Mouse (Mus musculus): Measurements from ENCODE around the gene Tbc1d10c. TPM values are rescaled to one million over a fixed set of nuclear protein-coding genes. Genes with fewer than 3 reads are reported as not detected.

Tbc1d10c gene
- 3.5 TPM for polyA plus RNA-seq (2014; fragmentation: Illumina TruSeq; extraction: RNeasy Lipid Tissue Mini Kit (QIAGEN cat#74804); ENCODE audit: low read depth, low replicate concordance)

GRCm38 (mm10) chr19:4190831-4191334 lies at the start of gene Tbc1d10c:
Gene Tbc1d10c (minus strand): TSS chr19:4191284.

GRCm38 (mm10) chr19:4231253-4232185 lies 40.4 kb upstream of the Tbc1d10c start, which contains the start of gene Pold4:
Gene Pold4 (plus strand): TSS chr19:4231899.

GRCm38 (mm10) chr19:4214071-4214770 lies 23.1 kb upstream of the Tbc1d10c start, which contains the start of the genes Clcf1 and AC109138.7:
Gene Clcf1 (plus strand): TSS chr19:4214238.
Gene AC109138.7 (plus strand): TSS chr19:4214357.

GRCm38 (mm10) chr19:4201291-4201909 lies 10.3 kb upstream of the Tbc1d10c start, which contains the start of gene Rad9a:
Gene Rad9a (minus strand): TSS chr19:4201662.

GRCm38 (mm10) chr19:4191528-4192250 lies 605 bp upstream of the Tbc1d10c start, which contains the start of gene Ppp1ca:
Gene Ppp1ca (plus strand): TSS chr19:4192065.

GRCm38 (mm10) chr19:4175368-4175947 lies 15.6 kb downstream of the Tbc1d10c start, which contains the start of gene Carns1:
Gene Carns1 (minus strand): TSS chr19:4175479.

GRCm38 (mm10) chr19:4162646-4163542 lies 28.2 kb downstream of the Tbc1d10c start, which contains the start of gene Rps6kb2:
Gene Rps6kb2 (minus strand): TSS chr19:4163354.

GRCm38 (mm10) chr19:4153232-4153654 lies 37.8 kb downstream of the Tbc1d10c start, which contains the start of gene Ptprcap:
Gene Ptprcap (plus strand): TSS chr19:4153604.

GRCm38 (mm10) chr19:4148491-4148806 lies 42.6 kb downstream of the Tbc1d10c start, which contains the start of gene Coro1b:
Gene Coro1b (plus strand): TSS chr19:4148619.

GRCm38 (mm10) chr19:4143759-4144268 lies 47.3 kb downstream of the Tbc1d10c start, which contains the start of gene Cabp4:
Gene Cabp4 (minus strand): TSS chr19:4144033.

GRCm38 (mm10) chr19:4139446-4139845 lies 51.6 kb downstream of the Tbc1d10c start, which contains the start of gene Gpr152:
Gene Gpr152 (plus strand): TSS chr19:4139787.

Other genes with a start within 250 kb of the Tbc1d10c start
- gene Aldh3b3, start 232.6 kb downstream of the Tbc1d10c start, polyA plus RNA-seq (2014; fragmentation: Illumina TruSeq; extraction: RNeasy Lipid Tissue Mini Kit (QIAGEN cat#74804); ENCODE audit: low read depth, low replicate concordance): 0.15 TPM
- gene Aldh3b2, start 219.0 kb downstream of the Tbc1d10c start, polyA plus RNA-seq (2014; fragmentation: Illumina TruSeq; extraction: RNeasy Lipid Tissue Mini Kit (QIAGEN cat#74804); ENCODE audit: low read depth, low replicate concordance): 10.9 TPM
- gene Acy3, start 204.7 kb downstream of the Tbc1d10c start, polyA plus RNA-seq (2014; fragmentation: Illumina TruSeq; extraction: RNeasy Lipid Tissue Mini Kit (QIAGEN cat#74804); ENCODE audit: low read depth, low replicate concordance): 32.3 TPM
- gene Tbx10, start 198.5 kb downstream of the Tbc1d10c start, polyA plus RNA-seq (2014; fragmentation: Illumina TruSeq; extraction: RNeasy Lipid Tissue Mini Kit (QIAGEN cat#74804); ENCODE audit: low read depth, low replicate concordance): not detected
- gene Nudt8, start 190.7 kb downstream of the Tbc1d10c start, polyA plus RNA-seq (2014; fragmentation: Illumina TruSeq; extraction: RNeasy Lipid Tissue Mini Kit (QIAGEN cat#74804); ENCODE audit: low read depth, low replicate concordance): 25.3 TPM
- gene Gm49405, start 190.7 kb downstream of the Tbc1d10c start, polyA plus RNA-seq (2014; fragmentation: Illumina TruSeq; extraction: RNeasy Lipid Tissue Mini Kit (QIAGEN cat#74804); ENCODE audit: low read depth, low replicate concordance): 2.5 TPM
- 3.2 TPM for gene Doc2g, start 188.0 kb downstream of the Tbc1d10c start, polyA plus RNA-seq (2014; fragmentation: Illumina TruSeq; extraction: RNeasy Lipid Tissue Mini Kit (QIAGEN cat#74804); ENCODE audit: low read depth, low replicate concordance)
- gene Ndufv1, start 178.5 kb downstream of the Tbc1d10c start, polyA plus RNA-seq (2014; fragmentation: Illumina TruSeq; extraction: RNeasy Lipid Tissue Mini Kit (QIAGEN cat#74804); ENCODE audit: low read depth, low replicate concordance): 124 TPM
- gene Gstp1, start 153.3 kb downstream of the Tbc1d10c start, polyA plus RNA-seq (2014; fragmentation: Illumina TruSeq; extraction: RNeasy Lipid Tissue Mini Kit (QIAGEN cat#74804); ENCODE audit: low read depth, low replicate concordance): 408 TPM
- gene Gstp2, start 145.3 kb downstream of the Tbc1d10c start, polyA plus RNA-seq (2014; fragmentation: Illumina TruSeq; extraction: RNeasy Lipid Tissue Mini Kit (QIAGEN cat#74804); ENCODE audit: low read depth, low replicate concordance): 25.3 TPM
- 0.71 TPM for gene Gstp3, start 131.7 kb downstream of the Tbc1d10c start, polyA plus RNA-seq (2014; fragmentation: Illumina TruSeq; extraction: RNeasy Lipid Tissue Mini Kit (QIAGEN cat#74804); ENCODE audit: low read depth, low replicate concordance)
- not detected for gene Cabp2, start 109.7 kb downstream of the Tbc1d10c start, polyA plus RNA-seq (2014; fragmentation: Illumina TruSeq; extraction: RNeasy Lipid Tissue Mini Kit (QIAGEN cat#74804); ENCODE audit: low read depth, low replicate concordance)
- 93.4 TPM for gene Cdk2ap2, start 94.1 kb downstream of the Tbc1d10c start, polyA plus RNA-seq (2014; fragmentation: Illumina TruSeq; extraction: RNeasy Lipid Tissue Mini Kit (QIAGEN cat#74804); ENCODE audit: low read depth, low replicate concordance)
- gene Pitpnm1, start 91.3 kb downstream of the Tbc1d10c start, polyA plus RNA-seq (2014; fragmentation: Illumina TruSeq; extraction: RNeasy Lipid Tissue Mini Kit (QIAGEN cat#74804); ENCODE audit: low read depth, low replicate concordance): 29.6 TPM
- gene Aip, start 65.4 kb downstream of the Tbc1d10c start, polyA plus RNA-seq (2014; fragmentation: Illumina TruSeq; extraction: RNeasy Lipid Tissue Mini Kit (QIAGEN cat#74804); ENCODE audit: low read depth, low replicate concordance): 74.7 TPM
- gene Gpr152, start 51.5 kb downstream of the Tbc1d10c start, polyA plus RNA-seq (2014; fragmentation: Illumina TruSeq; extraction: RNeasy Lipid Tissue Mini Kit (QIAGEN cat#74804); ENCODE audit: low read depth, low replicate concordance): 0.19 TPM
- 1.1 TPM for gene Cabp4, start 47.3 kb downstream of the Tbc1d10c start, polyA plus RNA-seq (2014; fragmentation: Illumina TruSeq; extraction: RNeasy Lipid Tissue Mini Kit (QIAGEN cat#74804); ENCODE audit: low read depth, low replicate concordance)
- 169 TPM for gene Coro1b, start 42.7 kb downstream of the Tbc1d10c start, polyA plus RNA-seq (2014; fragmentation: Illumina TruSeq; extraction: RNeasy Lipid Tissue Mini Kit (QIAGEN cat#74804); ENCODE audit: low read depth, low replicate concordance)
- 3.3 TPM for gene Ptprcap, start 37.7 kb downstream of the Tbc1d10c start, polyA plus RNA-seq (2014; fragmentation: Illumina TruSeq; extraction: RNeasy Lipid Tissue Mini Kit (QIAGEN cat#74804); ENCODE audit: low read depth, low replicate concordance)
- gene Rps6kb2, start 27.9 kb downstream of the Tbc1d10c start, polyA plus RNA-seq (2014; fragmentation: Illumina TruSeq; extraction: RNeasy Lipid Tissue Mini Kit (QIAGEN cat#74804); ENCODE audit: low read depth, low replicate concordance): 27.2 TPM
- gene Carns1, start 15.8 kb downstream of the Tbc1d10c start, polyA plus RNA-seq (2014; fragmentation: Illumina TruSeq; extraction: RNeasy Lipid Tissue Mini Kit (QIAGEN cat#74804); ENCODE audit: low read depth, low replicate concordance): 5.1 TPM
- 434 TPM for gene Ppp1ca, start 781 bp upstream of the Tbc1d10c start, polyA plus RNA-seq (2014; fragmentation: Illumina TruSeq; extraction: RNeasy Lipid Tissue Mini Kit (QIAGEN cat#74804); ENCODE audit: low read depth, low replicate concordance)
- gene Rad9a, start 10.4 kb upstream of the Tbc1d10c start, polyA plus RNA-seq (2014; fragmentation: Illumina TruSeq; extraction: RNeasy Lipid Tissue Mini Kit (QIAGEN cat#74804); ENCODE audit: low read depth, low replicate concordance): 15.7 TPM
- gene Clcf1, start 23.0 kb upstream of the Tbc1d10c start, polyA plus RNA-seq (2014; fragmentation: Illumina TruSeq; extraction: RNeasy Lipid Tissue Mini Kit (QIAGEN cat#74804); ENCODE audit: low read depth, low replicate concordance): 3.9 TPM
- not detected for gene AC109138.7, start 23.1 kb upstream of the Tbc1d10c start, polyA plus RNA-seq (2014; fragmentation: Illumina TruSeq; extraction: RNeasy Lipid Tissue Mini Kit (QIAGEN cat#74804); ENCODE audit: low read depth, low replicate concordance)
- 61.3 TPM for gene Pold4, start 40.6 kb upstream of the Tbc1d10c start, polyA plus RNA-seq (2014; fragmentation: Illumina TruSeq; extraction: RNeasy Lipid Tissue Mini Kit (QIAGEN cat#74804); ENCODE audit: low read depth, low replicate concordance)
- gene Ssh3, start 77.9 kb upstream of the Tbc1d10c start, polyA plus RNA-seq (2014; fragmentation: Illumina TruSeq; extraction: RNeasy Lipid Tissue Mini Kit (QIAGEN cat#74804); ENCODE audit: low read depth, low replicate concordance): 50.4 TPM
- gene Ankrd13d, start 91.9 kb upstream of the Tbc1d10c start, polyA plus RNA-seq (2014; fragmentation: Illumina TruSeq; extraction: RNeasy Lipid Tissue Mini Kit (QIAGEN cat#74804); ENCODE audit: low read depth, low replicate concordance): 7.7 TPM
- 58.8 TPM for gene Grk2, start 114.9 kb upstream of the Tbc1d10c start, polyA plus RNA-seq (2014; fragmentation: Illumina TruSeq; extraction: RNeasy Lipid Tissue Mini Kit (QIAGEN cat#74804); ENCODE audit: low read depth, low replicate concordance)
- 60.1 TPM for gene Kdm2a, start 207.0 kb upstream of the Tbc1d10c start, polyA plus RNA-seq (2014; fragmentation: Illumina TruSeq; extraction: RNeasy Lipid Tissue Mini Kit (QIAGEN cat#74804); ENCODE audit: low read depth, low replicate concordance)
- 12.3 TPM for gene Rhod, start 248.1 kb upstream of the Tbc1d10c start, polyA plus RNA-seq (2014; fragmentation: Illumina TruSeq; extraction: RNeasy Lipid Tissue Mini Kit (QIAGEN cat#74804); ENCODE audit: low read depth, low replicate concordance)

Measured in adipose tissue, adult 10 weeks (tissue).